Mouse (Mus musculus) layer of hippocampus, adult 18-20 months (tissue): ENCODE measurements at regions not wholly inside any gene's neighbourhood (a gene's known extent, or its start where the extent isn't known, plus 50 kb on each side); places are given as distances from the start of the nearest gene placed in this dataset.
A peak's percentile ranks its signal among the peaks of the same experiment; 100 is the strongest.
"Not testable (repeated sequence)": the region's sequence is repeated elsewhere in the genome, so short reads cannot be mapped to it uniquely, and the experiment has no call there.

ENCODE experiments used
- DNase-seq, 2 experiments: peaks; one replicate each; pipeline ENCODE4 v3.0.0; 2022; ENCODE audit warnings: low spot score in 2 of 2
- microRNA-seq, 2 experiments: library from miRNA; unstranded; fragments of <30 nt; microRNA quantifications; one replicate each; pipeline ENCODE4 v1.2.0; 2021

GRCm38 (mm10) chr13:61805300-61805699 is 235.4 kb upstream of the Cts3 start:
- DNase-seq, result not testable (repeated sequence)

- DNase-seq, result peak in 1 of 2 experiments; percentile 11
These were observed 234.4 kb upstream of the Cts3 start for GRCm38 (mm10) chr13:61804168-61804874.

DNA sequence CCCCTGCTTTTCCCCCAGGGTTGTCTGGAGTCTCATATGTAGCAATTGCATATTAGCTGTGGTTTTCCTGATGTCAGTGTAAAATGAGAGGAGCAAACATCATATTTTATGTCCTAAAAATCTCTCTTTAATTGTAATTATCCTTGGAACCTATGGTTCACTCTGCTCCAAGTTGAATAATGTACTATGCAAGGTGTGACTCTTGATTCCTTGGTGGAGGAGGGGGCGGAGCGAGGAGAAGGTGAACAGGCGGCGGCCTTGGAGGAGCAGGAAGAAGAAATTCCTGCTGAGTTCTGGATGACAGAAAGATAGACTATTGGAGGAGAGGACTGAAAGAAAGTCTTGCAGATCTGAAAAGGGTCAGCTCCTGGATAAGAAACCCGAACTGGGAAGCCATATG is 233.8 kb upstream of the Cts3 start:
- not testable (repeated sequence) for DNase-seq

DNA sequence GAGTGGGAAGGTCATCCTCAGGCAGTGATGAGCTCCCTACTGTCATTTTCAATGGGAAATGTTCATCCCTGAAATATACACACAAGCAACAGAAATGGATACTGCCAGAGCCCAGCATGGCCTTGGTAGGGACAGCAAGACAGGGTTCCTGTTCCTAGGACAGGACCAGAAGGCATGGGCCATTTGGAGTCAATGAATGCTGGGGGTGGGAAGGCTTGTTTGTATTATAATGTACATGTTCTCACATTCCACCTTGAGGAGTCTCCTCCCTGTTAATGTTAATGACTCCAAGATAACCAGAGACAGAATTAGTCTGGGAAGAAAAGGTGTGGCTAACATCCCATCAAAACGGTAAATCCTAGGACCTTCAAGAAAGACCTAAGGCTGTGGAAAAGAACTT is 193.5 kb upstream of the Cts3 start:
- not testable (repeated sequence) for DNase-seq

Small RNA genes in the stretch of these regions (microRNA-seq; reads per million reads assigned to microRNA genes)
- gene Gm23739, result 0 reads per million in 2 experiments
